Mouse (Mus musculus) kidney, adult 2 months (tissue): ENCODE measurements around the gene Cc2d1a.

Experiments used
- CTCF ChIP-seq: fragments of 200-500 bp; conservative IDR thresholded peaks from 2 replicates; pipeline ENCODE4 v1.5.1; 2011; ENCODE audit warnings: low read depth, mild to moderate bottlenecking, control low read depth, low read length, moderate library complexity, mixed read lengths; ENCODE audit not compliant: insufficient read depth, insufficient read length
- POLR2A ChIP-seq: fragments of 200-500 bp; IDR thresholded peaks from one replicate; pipeline ENCODE4 v1.6.1; 2011; ENCODE audit warnings: low read depth, low read length, control low read depth

DNA sequence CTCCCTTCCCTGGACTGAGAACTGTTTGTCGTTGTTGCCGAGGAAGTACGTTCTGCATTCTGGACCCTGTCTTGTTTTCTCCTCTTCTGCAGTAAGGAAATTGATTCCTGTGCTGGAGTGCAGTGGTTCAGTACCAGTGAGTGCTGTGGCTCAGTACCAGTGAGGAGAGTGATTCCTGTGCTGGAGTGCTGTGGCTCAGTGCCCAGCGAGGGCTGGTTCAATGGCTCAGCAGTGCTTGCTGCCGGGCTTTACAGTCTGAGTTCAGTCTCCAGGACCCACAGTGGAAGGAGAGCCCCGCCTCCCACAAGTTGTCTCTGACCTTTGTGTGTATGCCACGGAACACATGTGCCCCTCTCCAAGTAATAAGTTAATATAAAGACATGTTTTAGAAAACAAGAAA is 60.6 kb downstream of the Cc2d1a start:
- no peak for TF ChIP-seq POLR2A
- TF ChIP-seq CTCF, result no peak
